Mouse (Mus musculus) ES-E14 (cell line): ENCODE measurements at regions not wholly inside any gene's neighbourhood (a gene's known extent, or its start where the extent isn't known, plus 50 kb on each side); places are given as distances from the start of the nearest gene placed in this dataset.
"Not testable (repeated sequence)": the region's sequence is repeated elsewhere in the genome, so short reads cannot be mapped to it uniquely, and the experiment has no call there.

ENCODE experiments used
- DNase-seq: peaks from one replicate; pipeline ENCODE4 v3.0.0-alpha.2; 2013; ENCODE audit warnings: low read depth, low spot score
- H3K27ac ChIP-seq: 2 replicates; pipeline ENCODE4 v1.5.1; 2012; ENCODE audit warnings: low read depth, mild to moderate bottlenecking, low read length, moderate library complexity, mixed read lengths; ENCODE audit not compliant: poor library complexity, insufficient read depth, severe bottlenecking
- H3K36me3 ChIP-seq: 2 replicates; pipeline ENCODE4 v1.6.1; 2012; ENCODE audit warnings: mild to moderate bottlenecking, low read length, moderate library complexity, mixed read lengths; ENCODE audit not compliant: control insufficient read depth, poor library complexity, insufficient read depth, severe bottlenecking
- H3K4me1 ChIP-seq, 2 experiments: fragments of 150-350 bp in 1 of 2; sonication (generic) in 1 of 2; 2 replicates each; pipeline ENCODE4 v1.6.1; 2012; ENCODE audit warnings: low read length in 2 of 2, mild to moderate bottlenecking in 1 of 2, mixed read lengths in 1 of 2; ENCODE audit not compliant: control insufficient read depth in 2 of 2, insufficient read depth in 2 of 2, poor library complexity in 1 of 2
- H3K4me3 ChIP-seq, 2 experiments: fragments of 150-350 bp in 1 of 2; sonication (generic) in 1 of 2; 2 replicates each; pipeline ENCODE4 v1.5.1; 2012; ENCODE audit warnings: low read length in 2 of 2, low read depth in 1 of 2, mild to moderate bottlenecking in 1 of 2, mixed read lengths in 1 of 2; ENCODE audit not compliant: insufficient read depth in 1 of 2, poor library complexity in 1 of 2, severe bottlenecking in 1 of 2
- H3K9ac ChIP-seq: 2 replicates; pipeline ENCODE4 v1.6.1; 2012; ENCODE audit warnings: low read depth, mild to moderate bottlenecking, low read length, mixed read lengths; ENCODE audit not compliant: poor library complexity, insufficient read depth, severe bottlenecking
- H3K9me3 ChIP-seq: fragments of 150-350 bp; sonication (generic); 2 replicates; pipeline ENCODE4 v1.6.1; 2012; ENCODE audit warnings: low read depth, mild to moderate bottlenecking, low read length; ENCODE audit not compliant: control insufficient read depth, insufficient read depth
- CHD2 ChIP-seq: IDR thresholded peaks from 2 replicates; pipeline ENCODE4 v1.6.1; 2014; ENCODE audit warnings: mild to moderate bottlenecking, low read depth, low read length, inconsistent platforms
- HCFC1 ChIP-seq: IDR thresholded peaks from 2 replicates; pipeline ENCODE4 v1.6.1; 2012; ENCODE audit warnings: low read length, inconsistent platforms, borderline replicate concordance; ENCODE audit not compliant: insufficient read depth
- MAFK ChIP-seq: IDR thresholded peaks from 2 replicates; pipeline ENCODE4 v1.6.1; 2014; ENCODE audit warnings: mild to moderate bottlenecking, low read depth, low read length, inconsistent platforms; ENCODE audit not compliant: insufficient read depth
- ZC3H11A ChIP-seq: IDR thresholded peaks from 2 replicates; pipeline ENCODE4 v1.6.1; 2012; ENCODE audit warnings: low read depth, mild to moderate bottlenecking, inconsistent platforms, low read length, borderline replicate concordance
- ZNF384 ChIP-seq: IDR thresholded peaks from 2 replicates; pipeline ENCODE4 v1.6.1; 2012; ENCODE audit warnings: low read depth, low read length, inconsistent platforms
- in situ Hi-C, 2 experiments: fragments of 600-800 bp; cut with MboI; formaldehyde crosslinking; loops; one replicate each; pipeline ENCODE4 v1.15.1; 2025; ENCODE audit warnings: low sequenced_read_pairs in 2 of 2, inconsistent platforms in 1 of 2; ENCODE audit not compliant: unreplicated experiment in 2 of 2

GRCm38 (mm10) chr3:36360933-36361332 lies 114.8 kb downstream of the Anxa5 start:
- no peak overlapping the region for H3K9ac ChIP-seq
- in situ Hi-C loops = no loop called here
- no peak for DNase-seq
- no peak overlapping the region for H3K4me3 ChIP-seq
- no peaks in the 10 kb centered on the region for H3K9me3 ChIP-seq
- no peak overlapping the region for H3K27ac ChIP-seq
- H3K36me3 ChIP-seq = no peaks in the 10 kb centered on the region
- TF ChIP-seq HCFC1 = no peak
- TF ChIP-seq MAFK = no peak
- TF ChIP-seq ZNF384 = no peak
- no peak for TF ChIP-seq ZC3H11A
- H3K4me1 ChIP-seq = no peaks in the 10 kb centered on the region

- H3K4me3 ChIP-seq, in situ Hi-C loops, H3K9ac ChIP-seq, H3K36me3 ChIP-seq, DNase-seq, H3K27ac ChIP-seq, H3K9me3 ChIP-seq, H3K4me1 ChIP-seq: not testable (repeated sequence)
These were observed 121.5 kb downstream of the Anxa5 start for GRCm38 (mm10) chr3:36354201-36354600.

GRCm38 (mm10) chr3:36352032-36352742 lies 123.5 kb downstream of the Anxa5 start:
- Histone ChIP-seq H3K27ac (no peak overlapping the region), H3K36me3 (no peaks in the 10 kb centered on the region), H3K4me3 (no peak overlapping the region), H3K9me3 (no peaks in the 10 kb centered on the region), H3K4me1 (no peaks in the 10 kb centered on the region), H3K9ac (no peak overlapping the region)
- in situ Hi-C loops = no loop called here
- no peak for DNase-seq
- TF ChIP-seq ZNF384 (no peak), CHD2 (no peak), MAFK (no peak), HCFC1 (no peak), ZC3H11A (no peak)

GRCm38 (mm10) chr3:36349073-36349472 lies 126.6 kb downstream of the Anxa5 start:
- H3K4me3 ChIP-seq = no peak overlapping the region
- H3K27ac ChIP-seq = no peak overlapping the region
- in situ Hi-C loops = no loop called here
- DNase-seq = no peak
- TF ChIP-seq MAFK = no peak
- no peak for TF ChIP-seq ZNF384
- no peaks in the 10 kb centered on the region for H3K9me3 ChIP-seq
- no peaks in the 10 kb centered on the region for H3K4me1 ChIP-seq
- no peak overlapping the region for H3K9ac ChIP-seq
- no peaks in the 10 kb centered on the region for H3K36me3 ChIP-seq

- Histone ChIP-seq H3K9ac (no peak overlapping the region), H3K4me3 (no peak overlapping the region), H3K36me3 (no peaks in the 10 kb centered on the region), H3K27ac (no peak overlapping the region), H3K9me3 (no peaks in the 10 kb centered on the region), H3K4me1 (no peaks in the 10 kb centered on the region)
- in situ Hi-C loops = no loop called here
- no peak for DNase-seq
- TF ChIP-seq ZNF384 (no peak), CHD2 (no peak), MAFK (no peak), HCFC1 (no peak), ZC3H11A (no peak)
These were observed 118.9 kb upstream of the Qrfpr start for GRCm38 (mm10) chr3:36340889-36341533.
